Mouse (Mus musculus) inflammation-experienced regulatory T-cells, adult 6 months (primary cell): ENCODE measurements around the gene Ciita. TPM values are rescaled to one million over a fixed set of nuclear protein-coding genes. Genes with fewer than 3 reads are reported as not detected.

Experiments
- ATAC-seq: one replicate; pipeline ENCODE4 v1.8.0; 2017
- polyA plus RNA-seq, 3 experiments: library from polyadenylated mRNA; unstranded; fragments of 100-300 nt; shearing (Covaris generic); gene quantifications; one replicate each; pipeline ENCODE4 v1.2.1; 2017

Gene Ciita
- 1 to 10 TPM in 2 of 3 experiments, under 1 TPM in 1; 0.86 to 1.8 (median 1.3) TPM for polyA plus RNA-seq

- no peak for ATAC-seq
Observed at GRCm38 (mm10) chr16:10479857-10480256, at the start of gene Ciita. TSS of gene Ciita (plus strand) at chr16:10480059.

- ATAC-seq, result no peak
Observed at GRCm38 (mm10) chr16:10431911-10432310, 47.9 kb upstream of the Ciita start.

GRCm38 (mm10) chr16:10432387-10432786, 47.5 kb upstream of the Ciita start:
- ATAC-seq, result no peak

GRCm38 (mm10) chr16:10433344-10433743, 46.5 kb upstream of the Ciita start:
- ATAC-seq, result no peak

- ATAC-seq, result no peak
Observed at GRCm38 (mm10) chr16:10436166-10436565, 43.7 kb upstream of the Ciita start.

GRCm38 (mm10) chr16:10438055-10438454, 41.8 kb upstream of the Ciita start:
- ATAC-seq, result no peak

GRCm38 (mm10) chr16:10441328-10441727, 38.5 kb upstream of the Ciita start:
- ATAC-seq, result no peak

DNA sequence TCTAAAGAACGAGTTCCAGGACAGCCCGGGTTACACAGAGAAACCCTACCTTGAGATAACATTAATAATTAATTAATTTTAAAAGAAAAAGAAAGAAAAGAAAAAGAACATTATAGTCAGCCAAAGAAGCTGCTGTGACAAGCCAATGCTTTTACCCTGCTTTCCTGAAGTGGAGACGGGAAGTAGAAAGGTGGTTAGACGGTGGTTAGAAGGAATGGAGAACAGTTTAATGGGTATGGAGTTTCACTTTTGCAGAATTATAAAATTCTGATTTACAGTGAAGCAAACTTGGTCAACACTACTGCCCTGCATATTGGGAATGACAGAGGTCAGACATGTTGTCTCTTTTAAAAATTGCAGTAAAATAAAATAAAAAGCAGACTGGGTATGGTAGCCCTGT, 38.1 kb upstream of the Ciita start:
- no peak for ATAC-seq

GRCm38 (mm10) chr16:10443723-10444122, 36.1 kb upstream of the Ciita start:
- no peak for ATAC-seq

DNA sequence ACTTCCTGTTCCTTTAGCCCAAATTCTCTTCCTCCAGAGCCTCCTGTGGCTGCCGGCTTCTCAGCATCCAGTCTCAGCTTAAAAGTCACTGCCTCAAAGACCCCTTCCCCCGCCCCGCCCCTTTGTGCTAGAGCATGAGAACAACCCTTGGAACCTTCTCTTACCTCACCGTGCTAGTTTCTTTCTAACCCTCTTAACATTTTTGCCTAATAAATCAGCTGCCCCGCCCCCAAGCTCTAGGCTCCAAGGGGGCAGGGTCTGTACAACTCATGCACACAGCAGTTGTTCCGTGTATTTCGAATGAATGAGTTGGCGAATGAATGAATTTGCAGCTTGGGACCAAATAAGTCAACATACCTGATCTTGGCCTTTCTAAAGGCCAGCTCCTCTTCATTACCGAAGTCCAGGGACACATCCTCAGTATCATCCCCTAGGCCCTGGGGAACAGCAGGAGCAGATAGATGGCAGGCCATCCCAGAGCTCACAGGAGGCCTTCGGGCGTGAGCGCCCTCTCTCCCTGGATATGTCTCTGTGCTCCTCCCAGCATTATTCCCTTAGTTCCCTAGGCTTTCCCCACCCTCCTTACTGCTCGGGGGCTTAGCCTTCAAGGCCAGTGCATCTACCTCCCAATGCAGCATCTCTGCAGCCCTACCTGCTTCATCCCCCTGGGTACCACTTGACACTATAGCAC, 33.1 kb upstream of the Ciita start:
- no peak for ATAC-seq

DNA sequence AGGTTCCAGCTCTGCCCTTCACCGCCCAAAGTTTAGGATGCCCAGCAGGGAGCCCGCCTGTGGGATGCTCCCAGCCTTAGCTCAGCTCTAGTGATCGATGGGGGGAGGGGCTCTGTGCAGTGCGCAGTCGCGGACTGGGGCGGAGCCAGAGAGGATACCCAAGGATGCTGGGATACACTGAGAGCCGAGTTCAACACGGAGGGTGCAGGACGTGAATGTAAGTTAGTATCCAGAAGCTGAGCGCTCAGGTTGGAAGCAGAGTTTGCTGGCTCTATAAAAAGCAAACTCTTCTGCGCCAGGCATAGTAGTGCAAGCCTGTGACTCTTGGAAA, 32.6 kb upstream of the Ciita start, which contains the start of gene Tvp23a:
Tvp23a (minus strand) TSS at position 99 of the 331 bp plus-strand sequence.
- no peak for ATAC-seq

- ATAC-seq, result no peak
Observed at GRCm38 (mm10) chr16:10447781-10448180, 32.1 kb upstream of the Ciita start.

GRCm38 (mm10) chr16:10448931-10449330, 30.9 kb upstream of the Ciita start:
- no peak for ATAC-seq

GRCm38 (mm10) chr16:10451906-10452305, 28.0 kb upstream of the Ciita start:
- no peak for ATAC-seq

DNA sequence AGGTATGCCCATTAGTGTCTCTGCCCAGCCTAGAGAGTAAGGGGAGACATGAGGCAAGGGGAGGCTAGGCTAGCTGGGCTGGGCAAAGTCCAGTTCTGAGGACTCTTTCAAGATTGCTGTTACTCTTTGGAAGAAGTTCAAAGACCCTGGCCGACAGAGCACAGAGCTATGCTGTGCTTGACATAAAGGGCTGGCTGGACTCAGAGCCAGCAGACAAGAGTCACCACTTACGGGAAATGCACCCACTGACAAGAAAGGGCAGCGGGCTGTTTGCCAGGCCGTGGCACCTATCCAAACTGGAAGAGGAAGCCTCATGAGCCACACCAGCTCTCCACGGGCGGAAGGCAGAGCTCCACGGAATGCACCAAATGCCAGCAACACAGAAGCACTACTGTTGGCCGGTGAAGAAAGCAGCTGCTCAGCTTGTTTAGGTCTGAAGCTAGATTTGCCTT, 27.4 kb upstream of the Ciita start:
- ATAC-seq, result no peak

- ATAC-seq, result no peak
Observed at GRCm38 (mm10) chr16:10453872-10454582, 25.8 kb upstream of the Ciita start.

- no peak for ATAC-seq
Observed at GRCm38 (mm10) chr16:10454583-10454974, 25.3 kb upstream of the Ciita start.

DNA sequence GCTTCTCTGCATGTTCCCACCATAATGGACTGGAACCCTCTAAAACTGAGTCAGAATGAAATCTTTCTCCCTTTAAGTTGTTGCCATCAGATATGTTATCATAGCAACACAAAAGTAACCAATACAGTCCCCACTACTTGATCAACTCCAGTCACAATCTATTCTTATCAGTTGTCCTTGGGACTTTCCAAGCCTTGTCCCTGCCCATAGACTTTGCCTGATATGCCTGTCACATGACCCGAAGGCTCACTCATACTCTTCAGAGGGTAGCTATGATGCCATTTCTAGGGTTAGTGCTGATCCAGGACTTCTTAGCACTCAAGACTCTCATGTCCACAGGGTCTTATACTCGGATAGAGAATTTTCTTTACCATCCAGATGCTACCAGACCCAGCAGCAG, 19.7 kb upstream of the Ciita start:
- ATAC-seq, result no peak

DNA sequence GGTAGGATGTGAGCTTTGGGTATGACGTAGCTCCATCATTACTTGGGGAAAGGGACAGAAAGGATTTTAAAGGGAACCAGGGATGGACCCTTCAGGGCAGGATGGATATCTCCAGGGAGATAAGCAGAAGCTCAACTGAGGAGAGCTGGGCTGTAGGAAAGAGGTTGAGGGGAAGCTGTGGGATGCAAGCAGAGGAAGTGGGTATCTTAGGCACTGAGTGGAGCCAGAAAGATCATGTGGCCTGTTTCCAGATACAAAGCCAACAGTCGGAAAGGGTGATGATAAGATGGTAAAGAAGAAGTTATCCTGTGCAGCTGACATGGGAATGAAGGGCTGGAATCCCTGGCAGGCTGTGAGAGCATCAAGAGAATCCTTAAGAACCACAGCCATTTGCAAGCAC, 18.7 kb upstream of the Ciita start:
- no peak for ATAC-seq

DNA sequence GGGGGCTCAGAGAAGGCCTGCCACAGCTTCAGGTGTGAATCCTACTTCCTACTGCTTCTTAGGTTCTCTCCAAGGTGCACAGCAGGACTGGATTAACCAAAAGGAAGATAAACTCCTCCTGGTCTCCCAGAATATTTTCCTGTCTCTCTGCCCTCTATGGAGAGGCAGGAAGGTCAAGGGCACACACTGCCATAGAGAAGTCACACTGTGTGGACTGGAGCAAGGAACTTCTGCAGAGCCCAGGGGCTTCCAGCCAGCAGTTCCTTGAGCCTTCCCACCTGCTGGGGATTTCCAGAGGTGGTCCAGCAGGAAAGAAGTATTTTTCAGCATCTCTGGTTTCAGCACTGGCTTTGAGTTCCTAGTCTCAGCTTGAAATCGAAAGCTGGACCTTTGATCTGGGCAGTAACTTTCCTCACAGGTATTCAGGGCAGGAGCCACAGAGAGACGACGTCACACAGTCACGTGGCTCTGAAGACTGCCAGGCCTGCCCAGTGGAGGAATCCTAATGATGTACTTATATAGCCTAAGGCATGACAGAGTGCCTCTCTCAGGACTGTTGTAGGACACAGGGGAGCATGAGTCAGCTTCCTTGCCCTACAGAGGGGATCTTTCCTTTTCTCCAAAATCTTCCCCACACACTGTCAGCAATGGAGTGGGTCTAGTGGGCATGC, 14.7 kb upstream of the Ciita start:
- no peak for ATAC-seq

GRCm38 (mm10) chr16:10467391-10468107, 12.3 kb upstream of the Ciita start:
- no peak for ATAC-seq

GRCm38 (mm10) chr16:10468201-10468600, 11.7 kb upstream of the Ciita start:
- ATAC-seq, result no peak

- no peak for ATAC-seq
Observed at GRCm38 (mm10) chr16:10471950-10472349, 7.9 kb upstream of the Ciita start.
